In genomic region chr9:68859500-68859899, GRCm38 (mm10) we compare ENCODE assay signal across 15 mouse cellular contexts.
"Had no signal": no experiment of that assay in that cellular context is flagged by ENCODE, and none has a peak within 500 bp of the region (broad histone marks: within the 10 kb centered on the region; RNA-seq: fewer than 3 reads in every experiment).

No protein-coding gene starts in this region.

- H3K4me1 ChIP-seq: stomach, embryonic 15.5 days had no signal

- H3K4me2 ChIP-seq: neural tube, embryonic 15.5 days; stomach, embryonic 15.5 days had no signal

- H3K9ac ChIP-seq: neural tube, embryonic 15.5 days; stomach, embryonic 15.5 days had no signal

- H3K9me3 ChIP-seq: neural tube, embryonic 15.5 days had no signal

- H3K4me3 ChIP-seq: neural tube, embryonic 15.5 days; stomach, embryonic 15.5 days had no signal

- H3K27me3 ChIP-seq: neural tube, embryonic 15.5 days; stomach, embryonic 15.5 days had no signal

- H3K36me3 ChIP-seq: neural tube, embryonic 15.5 days; stomach, embryonic 15.5 days had no signal

- H3K27ac ChIP-seq: neural tube, embryonic 15.5 days; stomach, embryonic 15.5 days; stomach, postnatal 0 days had no signal

- DNase-seq: retina, postnatal 1 day; right cerebral cortex, adult 18-20 months; right cerebral cortex, postnatal 14 days; right cerebral cortex, postnatal 25 days; right cerebral cortex, postnatal 4 days; spleen, adult 18-20 months; thymus, adult 18-20 months; thymus, adult 2 months; thymus, postnatal 14 days; thymus, postnatal 25 days; thymus, postnatal 36 days; thymus, postnatal 4 days had no signal
